Mouse (Mus musculus): ENCODE data around the gene Bcas2. TPM values are rescaled to one million over a fixed set of nuclear protein-coding genes. Genes with fewer than 3 reads are reported as not detected.
A peak's percentile ranks its signal among the peaks of the same experiment; 100 is the strongest.
"Not testable (repeated sequence)": the region's sequence is repeated elsewhere in the genome, so short reads cannot be mapped to it uniquely, and the experiment has no call there.

The Bcas2 gene
- total RNA-seq, 4 experiments from 2014 or later, result 60.2 to 73.7 (median 70.6) TPM

- no peak for DNase-seq (ENCODE audit: low spot score in 2 of 2)
Observed at GRCm38 (mm10) chr3:103159232-103159900, 12.1 kb upstream of the Bcas2 start.

- DNase-seq (ENCODE audit: low spot score in 2 of 2), result peak; percentile 25 to 63
Observed at GRCm38 (mm10) chr3:103169771-103170170, 1.7 kb upstream of the Bcas2 start.

GRCm38 (mm10) chr3:103172615-103173014 lies 1.2 kb downstream of the Bcas2 start:
- no peak for DNase-seq (ENCODE audit: low spot score in 2 of 2)

- DNase-seq (ENCODE audit: low spot score in 2 of 2), result no peak
Observed at GRCm38 (mm10) chr3:103176740-103177139, 5.3 kb downstream of the Bcas2 start.

- DNase-seq (ENCODE audit: low spot score in 2 of 2), result no peak
Observed at GRCm38 (mm10) chr3:103179527-103179926, 8.1 kb downstream of the Bcas2 start.

- no peak for DNase-seq (ENCODE audit: low spot score in 2 of 2)
Observed at GRCm38 (mm10) chr3:103181171-103181570, 9.7 kb downstream of the Bcas2 start.

- no peak for DNase-seq (ENCODE audit: low spot score in 2 of 2)
Observed at GRCm38 (mm10) chr3:103182821-103183220, 11.4 kb downstream of the Bcas2 start.

- DNase-seq (ENCODE audit: low spot score in 2 of 2), result not testable (repeated sequence)
Observed at GRCm38 (mm10) chr3:103184467-103184866, 13.0 kb downstream of the Bcas2 start.

GRCm38 (mm10) chr3:103188451-103188850 lies 17.0 kb downstream of the Bcas2 start:
- DNase-seq (ENCODE audit: low spot score in 2 of 2), result no peak

- DNase-seq (ENCODE audit: low spot score in 2 of 2), result no peak
Observed at GRCm38 (mm10) chr3:103188856-103189255, 17.4 kb downstream of the Bcas2 start.

GRCm38 (mm10) chr3:103192161-103192560 lies 20.7 kb downstream of the Bcas2 start:
- no peak for DNase-seq (ENCODE audit: low spot score in 2 of 2)

GRCm38 (mm10) chr3:103193186-103193585 lies 21.7 kb downstream of the Bcas2 start:
- no peak for DNase-seq (ENCODE audit: low spot score in 2 of 2)

- no peak for DNase-seq (ENCODE audit: low spot score in 2 of 2)
Observed at GRCm38 (mm10) chr3:103196320-103196823, 24.9 kb downstream of the Bcas2 start.

- DNase-seq (ENCODE audit: low spot score in 2 of 2), result no peak
Observed at GRCm38 (mm10) chr3:103199386-103199785, 27.9 kb downstream of the Bcas2 start.

- not testable (repeated sequence) for DNase-seq (ENCODE audit: low spot score in 2 of 2)
Observed at GRCm38 (mm10) chr3:103201105-103201504, 29.6 kb downstream of the Bcas2 start.

GRCm38 (mm10) chr3:103203554-103203953 lies 32.1 kb downstream of the Bcas2 start:
- DNase-seq (ENCODE audit: low spot score in 2 of 2), result no peak

- no peak for DNase-seq (ENCODE audit: low spot score in 2 of 2)
Observed at GRCm38 (mm10) chr3:103204445-103204844, 33.0 kb downstream of the Bcas2 start.

GRCm38 (mm10) chr3:103206393-103206792 lies 34.9 kb downstream of the Bcas2 start:
- no peak for DNase-seq (ENCODE audit: low spot score in 2 of 2)

- DNase-seq (ENCODE audit: low spot score in 2 of 2), result no peak
Observed at GRCm38 (mm10) chr3:103207749-103208148, 36.3 kb downstream of the Bcas2 start.

- no peak for DNase-seq (ENCODE audit: low spot score in 2 of 2)
Observed at GRCm38 (mm10) chr3:103208237-103208636, 36.8 kb downstream of the Bcas2 start.

- no peak for DNase-seq (ENCODE audit: low spot score in 2 of 2)
Observed at GRCm38 (mm10) chr3:103211101-103211500, 39.6 kb downstream of the Bcas2 start.

GRCm38 (mm10) chr3:103212142-103212541 lies 40.7 kb downstream of the Bcas2 start:
- DNase-seq (ENCODE audit: low spot score in 2 of 2), result no peak

GRCm38 (mm10) chr3:103213537-103213936 lies 42.1 kb downstream of the Bcas2 start:
- DNase-seq (ENCODE audit: low spot score in 2 of 2), result no peak

Data from left cerebral cortex, adult 8-10 months (tissue).